Mouse (Mus musculus): Measurements from ENCODE around the gene P3h4.
A peak's percentile ranks its signal among the peaks of the same experiment; 100 is the strongest.

The P3h4 gene

DNA sequence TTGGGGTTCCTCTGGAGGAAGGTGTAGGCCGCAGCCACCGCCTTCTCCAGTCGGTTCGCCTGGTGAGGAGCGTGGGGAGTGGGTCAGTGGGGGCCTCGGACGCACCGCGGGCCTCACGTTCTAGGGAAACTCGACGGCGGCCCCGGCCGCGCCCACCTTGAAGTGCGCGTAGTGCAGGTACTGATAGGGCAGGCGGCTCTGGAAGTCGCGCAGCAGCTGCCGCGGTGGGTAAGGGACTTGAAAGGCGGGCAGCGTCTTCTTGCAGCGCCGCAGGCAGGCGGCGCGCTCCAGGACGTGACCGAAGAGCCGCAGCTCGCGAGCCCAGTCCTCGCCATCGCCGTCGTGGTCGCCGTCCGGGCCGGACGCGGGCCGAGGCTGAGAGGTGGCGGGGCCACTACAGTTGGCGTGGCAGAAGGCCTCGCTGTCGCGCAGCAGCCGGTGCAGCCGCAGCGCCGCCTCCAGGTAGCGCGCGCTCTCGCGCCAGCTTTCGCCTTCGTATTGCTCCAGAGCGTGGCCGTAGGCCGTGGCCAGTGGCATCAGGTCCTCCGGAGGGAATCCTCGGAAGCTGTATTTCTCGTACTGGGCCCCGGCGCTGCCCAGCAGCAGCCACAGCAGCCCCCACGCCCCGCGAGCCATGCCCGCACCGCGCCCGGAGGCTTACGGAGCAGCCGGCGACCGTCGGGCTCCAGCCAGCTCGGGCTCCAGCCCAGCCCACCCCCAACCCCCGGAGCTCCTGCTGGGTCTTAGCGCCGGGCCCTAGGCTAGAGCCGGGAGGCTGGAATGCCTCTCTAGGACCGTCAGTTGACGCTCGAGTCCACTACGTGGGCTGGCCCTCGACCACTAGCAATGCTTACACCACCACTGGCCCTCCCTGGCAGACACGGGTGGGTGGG is at the start of gene P3h4:
TSS of gene P3h4 (minus strand) at position 816 of the 893 bp plus-strand sequence.
- DNase-seq: peak; percentile 85

- DNase-seq: no peak
Observed at GRCm38 (mm10) chr11:100462699-100463098, 48.1 kb upstream of the P3h4 start.

DNA sequence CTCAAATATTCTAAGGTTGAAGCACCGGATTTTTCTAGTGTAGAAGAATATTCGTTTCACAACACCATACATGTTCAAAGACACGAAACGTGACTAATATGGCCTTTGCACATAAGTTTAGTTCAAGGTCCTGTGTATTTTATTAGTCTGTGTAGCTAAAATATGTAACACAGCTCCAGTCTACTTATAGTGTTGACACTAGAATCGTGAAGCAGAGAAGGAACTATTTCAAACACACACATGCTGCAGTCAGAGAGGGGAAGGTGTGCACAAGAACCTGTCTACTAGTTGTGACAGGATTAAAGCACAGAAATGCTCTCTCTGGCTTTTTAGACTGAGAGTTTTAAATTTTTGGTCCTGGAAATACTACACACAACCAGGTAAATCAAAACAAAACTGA is 43.1 kb upstream of the P3h4 start:
- DNase-seq: no peak

DNA sequence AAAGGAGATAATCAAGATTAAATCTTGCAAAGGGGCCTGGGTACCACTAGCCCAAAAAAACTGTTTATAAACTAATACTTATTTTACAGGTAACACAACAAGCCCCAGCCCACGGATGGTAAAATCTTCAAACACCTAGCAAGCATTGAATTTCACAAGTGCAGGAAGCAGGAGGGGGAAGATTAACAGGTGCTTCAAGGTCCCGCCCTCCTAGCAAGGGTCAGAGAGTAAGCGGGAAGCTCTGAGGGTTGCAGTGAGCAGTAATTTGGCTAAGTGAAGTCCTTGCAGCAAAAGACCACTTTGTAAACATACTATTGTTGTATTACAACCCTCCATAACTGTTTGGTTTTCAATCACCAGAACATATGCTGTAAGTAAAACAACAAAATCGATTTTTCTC is 42.6 kb upstream of the P3h4 start:
- no peak for DNase-seq

DNA sequence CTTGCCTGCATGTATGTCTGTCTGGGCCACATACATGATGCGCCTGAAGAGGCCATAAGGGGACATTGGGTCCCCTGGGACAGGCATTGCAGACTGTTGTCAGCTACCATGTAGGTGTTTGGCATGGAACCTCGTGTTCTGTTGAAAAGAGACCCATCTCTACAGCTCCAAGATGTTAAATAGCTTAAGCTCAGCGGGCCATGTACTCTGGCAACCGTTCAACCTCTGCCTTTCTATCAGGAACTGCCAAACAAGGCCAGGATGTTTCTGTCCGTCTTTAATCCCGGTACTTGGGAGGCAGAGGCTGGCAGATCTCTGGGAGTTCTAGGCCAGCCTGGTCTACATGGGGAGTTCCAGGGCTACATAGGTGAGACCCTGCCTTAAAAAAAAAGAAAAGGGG is 28.0 kb upstream of the P3h4 start:
- no peak for DNase-seq

GRCm38 (mm10) chr11:100441797-100442196 is 27.2 kb upstream of the P3h4 start, which contains the start of the genes Nt5c3b and Klhl10:
Gene Nt5c3b (minus strand): TSS chr11:100441808.
Gene Klhl10 (plus strand): TSS chr11:100441917.
- DNase-seq: no peak

- peak; percentile 84 for DNase-seq
Observed at GRCm38 (mm10) chr11:100440691-100441522, 26.3 kb upstream of the P3h4 start.

DNA sequence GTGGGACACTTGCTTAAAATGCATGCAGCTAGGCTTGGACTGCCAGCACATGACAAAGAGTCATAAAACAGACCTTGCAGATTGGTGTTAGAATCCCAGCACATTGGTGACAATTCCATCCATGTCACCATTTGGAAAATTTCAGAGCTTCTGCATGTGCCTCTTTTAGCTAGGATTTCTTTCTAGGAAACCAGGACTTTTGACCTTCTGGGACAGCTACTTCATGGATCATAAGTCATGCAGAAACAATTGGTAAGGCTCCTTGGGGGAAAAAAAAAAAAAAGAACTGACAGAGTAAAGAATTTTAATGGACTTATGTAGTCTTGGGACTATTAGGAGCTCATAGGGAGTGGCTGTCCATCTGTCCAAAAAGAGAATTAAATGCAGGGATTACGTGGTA is 23.3 kb upstream of the P3h4 start:
- no peak for DNase-seq

DNA sequence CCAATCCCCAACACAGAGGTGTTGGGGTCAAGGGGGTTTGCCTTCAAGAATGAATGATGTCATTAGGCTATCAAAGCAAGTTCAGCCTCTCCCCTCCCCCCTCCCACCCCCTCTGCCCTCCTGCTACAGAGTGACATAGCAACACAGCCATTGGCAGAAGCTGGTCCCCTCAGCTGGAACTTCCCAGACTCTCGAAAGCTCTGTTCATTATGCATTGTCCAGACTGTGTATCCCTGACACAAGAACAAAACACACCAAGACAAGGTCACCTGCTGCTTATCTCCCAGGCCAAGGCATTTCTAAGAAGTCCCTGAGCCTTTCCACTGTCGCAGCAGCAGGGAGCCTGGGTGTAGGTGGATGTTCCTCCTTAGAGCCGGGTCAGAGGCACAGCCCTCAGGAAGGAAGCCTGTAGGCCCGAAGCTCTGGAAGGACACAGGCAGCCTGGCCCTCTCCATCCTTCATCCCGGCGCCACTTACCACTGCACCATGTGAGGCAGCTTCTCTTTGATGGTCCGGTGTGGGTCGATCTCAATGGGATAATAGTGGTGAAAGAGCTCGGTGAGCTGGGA is 21.1 kb upstream of the P3h4 start:
- DNase-seq: no peak

- no peak for DNase-seq
Observed at GRCm38 (mm10) chr11:100432002-100432401, 17.4 kb upstream of the P3h4 start.

DNA sequence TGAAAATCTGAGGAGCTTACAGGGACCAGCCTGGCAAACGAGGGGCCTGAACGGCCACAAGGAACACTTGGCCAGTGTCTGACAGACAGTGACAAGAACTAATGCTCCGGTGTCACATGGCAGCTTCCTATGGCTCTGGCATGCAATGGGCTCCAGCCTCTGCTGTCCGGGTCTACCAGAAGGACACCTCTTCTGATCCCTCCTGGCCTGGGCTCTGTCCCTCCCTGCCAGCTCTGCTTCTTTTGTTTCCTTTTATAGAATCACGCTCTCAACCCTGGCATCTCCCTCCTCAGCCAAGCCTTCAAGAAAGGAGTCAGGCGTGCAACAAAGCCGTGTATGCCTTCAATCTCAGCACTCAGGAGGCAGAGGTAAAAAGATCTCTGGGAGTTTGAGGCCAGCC is 15.4 kb upstream of the P3h4 start:
- no peak for DNase-seq

DNA sequence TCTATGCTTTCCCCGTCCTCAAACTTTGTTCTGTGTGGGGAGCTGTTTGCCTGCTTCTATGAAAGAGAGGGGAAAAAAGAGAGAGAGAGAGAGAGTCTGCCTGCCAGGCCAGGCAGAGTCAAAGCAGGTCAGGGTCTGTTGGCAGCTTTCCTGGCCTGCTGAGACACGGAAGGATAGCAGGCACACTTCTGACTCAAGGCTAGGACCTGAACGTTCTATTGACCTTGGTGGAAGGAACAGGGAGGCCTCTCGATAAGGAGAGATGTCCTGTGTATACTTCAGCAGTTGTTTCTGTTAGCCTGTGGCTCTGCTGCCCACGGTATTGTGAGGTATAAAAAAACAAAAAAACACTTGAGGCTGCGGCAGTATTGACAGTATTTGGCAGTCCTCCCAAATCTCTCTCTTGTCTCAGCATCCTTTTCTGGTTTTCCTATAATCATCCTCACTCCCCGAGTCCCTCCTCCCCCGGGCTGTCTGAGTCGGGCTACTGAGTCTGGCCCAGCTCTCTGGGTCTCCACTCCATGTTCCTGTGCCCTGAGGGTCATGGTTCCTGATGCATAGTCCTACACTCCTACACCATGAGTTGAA is 14.1 kb upstream of the P3h4 start:
- DNase-seq: no peak

- DNase-seq: no peak
Observed at GRCm38 (mm10) chr11:100426820-100427219, 12.2 kb upstream of the P3h4 start.

DNA sequence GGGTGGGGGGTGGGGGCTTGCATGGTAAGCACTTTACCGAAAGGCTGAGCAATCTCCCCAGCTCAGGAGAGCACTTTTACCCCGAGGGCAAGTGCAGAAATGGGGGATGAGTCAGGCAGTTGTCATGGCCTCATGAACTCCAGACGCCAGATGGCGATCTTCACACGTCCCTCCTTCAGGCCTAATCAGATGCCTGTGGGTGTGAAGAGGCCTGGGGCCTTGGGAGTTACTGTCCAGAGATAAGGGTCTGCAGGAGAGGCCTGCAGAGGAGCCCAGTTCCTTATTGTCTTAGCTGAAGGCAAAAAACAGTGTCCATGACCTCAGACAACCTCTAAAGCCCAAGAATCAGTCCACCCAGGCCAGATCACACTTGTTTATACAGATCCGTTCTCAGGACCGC is 11.2 kb upstream of the P3h4 start:
- DNase-seq: peak; percentile 87

DNA sequence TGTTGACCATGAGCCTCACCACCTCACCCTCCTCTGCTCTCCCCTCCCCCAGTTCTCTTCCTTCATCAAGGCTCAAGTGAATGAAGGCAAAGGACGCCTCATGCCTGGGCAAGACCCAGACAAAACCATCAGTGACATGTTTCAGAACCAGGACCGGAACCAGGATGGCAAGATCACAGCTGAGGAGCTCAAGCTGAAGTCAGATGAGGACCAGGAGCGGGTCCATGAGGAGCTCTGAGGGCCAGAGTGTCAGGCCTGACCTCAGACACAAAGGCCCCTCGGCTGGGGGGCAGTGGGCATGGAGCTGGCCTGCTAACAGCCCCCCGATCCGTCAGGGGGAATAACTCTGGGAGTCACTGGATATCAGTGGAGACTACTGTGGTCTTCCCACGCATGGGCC is 9.2 kb upstream of the P3h4 start:
- no peak for DNase-seq

DNA sequence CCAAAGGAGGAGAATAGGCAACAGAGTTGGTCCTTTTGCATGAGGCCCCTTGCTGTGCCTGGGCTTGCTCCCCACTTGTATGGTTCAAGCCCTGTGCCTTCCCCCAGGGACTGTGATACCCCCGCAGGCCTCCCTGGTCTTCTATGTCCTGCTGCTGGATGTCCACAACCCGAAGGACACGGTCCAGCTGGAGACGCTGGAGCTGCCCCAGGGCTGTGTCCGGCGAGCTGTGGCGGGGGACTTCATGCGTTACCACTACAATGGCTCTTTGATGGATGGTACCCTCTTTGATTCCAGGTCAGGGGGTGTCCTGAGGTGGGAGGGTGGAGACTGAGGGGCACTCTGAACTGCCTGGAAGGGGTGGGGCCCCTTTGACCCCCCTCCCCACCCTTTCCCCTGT is 6.9 kb upstream of the P3h4 start:
- DNase-seq: no peak

DNA sequence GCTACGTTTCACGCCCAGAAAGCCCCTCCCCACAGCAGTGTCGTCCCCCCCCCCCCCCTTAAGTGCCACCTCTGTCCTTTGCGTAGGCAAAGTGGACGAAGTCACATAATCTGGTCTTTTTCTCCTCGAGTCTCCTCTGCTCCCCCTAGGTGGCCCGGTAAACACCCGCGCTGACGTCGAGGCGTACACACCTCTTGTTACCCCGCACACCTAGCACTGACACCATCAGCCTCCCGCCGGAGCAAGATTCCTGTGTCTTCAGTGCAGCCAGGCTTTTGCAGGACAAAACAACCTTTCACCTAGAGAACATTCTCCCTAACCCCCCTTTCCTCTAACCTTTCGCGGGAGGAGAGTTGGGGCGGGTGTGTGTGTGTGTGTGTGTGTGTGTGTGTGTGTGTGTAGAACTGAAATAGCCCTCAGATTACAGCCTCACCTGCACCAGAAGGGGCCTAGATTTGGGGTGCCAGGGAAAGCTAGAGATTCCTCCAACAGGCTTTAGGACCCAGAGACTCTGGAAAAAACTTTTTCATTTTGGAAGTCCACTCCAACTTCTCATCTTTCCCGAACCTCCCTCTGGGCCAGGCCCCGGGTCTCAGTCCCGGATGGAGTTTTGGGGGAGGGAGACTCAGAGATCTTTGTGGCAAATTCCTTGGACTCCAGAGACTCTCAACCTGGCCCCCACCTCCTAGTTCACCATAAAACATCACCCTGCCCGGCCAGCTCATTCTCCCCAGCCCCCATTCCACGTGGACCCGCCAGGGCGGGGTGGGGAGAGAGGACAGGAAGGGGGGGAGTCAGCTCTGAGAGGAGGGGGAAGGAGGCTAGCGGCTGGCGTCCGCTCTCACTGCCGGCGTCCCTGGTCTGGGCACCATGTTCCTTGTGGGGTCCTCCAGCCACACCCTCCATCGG is 532 bp upstream of the P3h4 start, which contains the start of gene Fkbp10:
TSS of gene Fkbp10 (plus strand) at position 784 of the 909 bp plus-strand sequence.
- DNase-seq: peak; percentile 60

GRCm38 (mm10) chr11:100413541-100413940 is 1.1 kb downstream of the P3h4 start:
- DNase-seq: no peak

- DNase-seq: no peak
Observed at GRCm38 (mm10) chr11:100411736-100412135, 2.9 kb downstream of the P3h4 start.

GRCm38 (mm10) chr11:100409686-100410085 is 5.0 kb downstream of the P3h4 start:
- DNase-seq: no peak

DNA sequence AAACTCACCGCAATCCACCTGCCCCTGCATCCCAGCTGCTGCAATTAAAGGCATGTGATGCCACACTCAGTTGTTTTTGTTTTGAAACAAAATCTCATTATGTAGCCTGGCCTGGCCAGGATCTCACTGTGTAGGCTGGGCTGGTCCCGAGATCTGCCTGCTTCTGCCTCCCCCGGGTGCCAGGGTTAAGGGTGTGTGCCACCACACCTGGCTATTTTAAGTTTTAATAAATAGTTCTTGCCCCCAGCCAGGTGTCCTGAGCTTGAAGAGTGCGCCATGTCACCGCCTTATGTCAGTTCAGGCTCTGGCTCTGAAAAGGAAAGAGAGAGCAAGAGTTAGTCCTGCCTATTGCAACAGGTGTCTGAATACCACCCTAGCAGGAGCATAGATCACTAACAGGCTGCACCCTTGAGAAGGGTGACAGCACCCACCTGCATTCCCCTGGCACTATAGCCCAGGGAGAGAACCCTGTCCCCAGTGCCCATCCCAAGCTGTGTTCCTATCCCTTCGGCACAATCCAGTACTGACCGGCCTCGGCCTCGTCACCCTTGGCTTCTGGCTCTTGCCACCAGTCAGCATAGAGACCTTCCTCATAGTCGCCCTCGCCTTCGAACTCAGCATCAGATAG is 5.7 kb downstream of the P3h4 start:
- DNase-seq: no peak

Measured in lung, postnatal 14 days (tissue).